Mouse (Mus musculus) layer of hippocampus, adult 9-10 months (tissue): ENCODE data around the gene Engase.

ENCODE experiments used
- DNase-seq: peaks from one replicate; pipeline ENCODE4 v3.0.0; 2022; ENCODE audit warnings: low spot score

Gene Engase

GRCm38 (mm10) chr11:118530313-118530712, 53.7 kb downstream of the Engase start:
- no peak for DNase-seq

- no peak for DNase-seq
These were observed 57.9 kb downstream of the Engase start for GRCm38 (mm10) chr11:118534382-118535092.

GRCm38 (mm10) chr11:118538008-118538407, 61.4 kb downstream of the Engase start:
- DNase-seq, result no peak
